In the genomic region with DNA sequence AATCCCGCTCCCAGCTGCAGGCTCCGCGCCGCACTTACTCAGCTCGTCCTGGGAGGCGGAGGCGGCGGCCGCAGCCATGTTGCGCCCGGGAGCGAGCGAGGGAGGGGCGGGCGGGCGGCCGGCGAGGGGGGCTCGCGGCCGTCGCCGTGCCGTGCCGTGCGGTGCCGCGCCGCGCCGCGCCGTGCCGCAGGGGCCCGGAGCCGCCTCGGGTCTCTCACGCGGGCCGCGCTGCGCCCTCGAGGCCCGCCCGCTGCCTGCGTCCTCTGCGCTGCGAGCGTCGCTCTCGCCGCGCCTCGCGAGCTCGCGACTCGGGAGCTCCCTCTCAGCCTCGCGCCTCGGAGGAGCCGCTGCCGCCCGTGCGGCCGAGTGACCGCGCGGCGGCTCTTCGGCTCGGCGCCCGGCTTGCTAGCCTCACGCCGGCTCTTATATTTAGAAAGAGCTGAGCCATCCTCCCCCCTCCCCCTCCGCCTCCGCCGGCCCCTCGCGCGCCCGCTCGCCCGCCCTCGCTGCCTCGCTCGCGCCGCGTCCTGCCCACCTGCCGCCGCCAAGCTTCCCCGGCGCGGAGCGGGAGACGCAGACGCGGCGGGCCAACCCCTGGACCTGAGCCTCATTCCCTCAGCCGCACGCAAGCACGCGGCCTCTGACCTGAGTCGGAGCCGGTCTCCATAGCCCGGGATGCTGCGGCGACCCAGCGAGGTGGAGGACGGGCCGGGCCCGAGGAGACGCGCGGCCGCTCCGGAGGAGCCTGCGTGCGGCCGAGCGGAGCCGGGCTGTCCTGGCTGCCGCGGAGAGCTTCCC, we compare ENCODE assay signal across 8 mouse cellular contexts. TPM values are rescaled to one million over a fixed set of nuclear protein-coding genes. Genes with fewer than 3 reads are reported as not detected.
DNase-seq lines count a peak whose midpoint lies in the region; ATAC-seq lines count a peak whose summit lies in the region.

No protein-coding gene starts in this region.

- H3K27ac ChIP-seq in intestine, embryonic 14.5 days (ENCODE audit: low read depth) = peak overlapping the region; percentile 98
- H3K27ac ChIP-seq in limb, embryonic 13.5 days = peak overlapping the region; percentile 99
- peak overlapping the region; percentile 98 for H3K27ac ChIP-seq in midbrain, embryonic 13.5 days

- H3K9me3 ChIP-seq in intestine, embryonic 14.5 days (ENCODE audit: control insufficient read depth, low read length) = no peaks in the 10 kb centered on the region
- no peaks in the 10 kb centered on the region; the same call in 1 of the 2 replicates for H3K9me3 ChIP-seq in limb, embryonic 13.5 days
- no peaks in the 10 kb centered on the region for H3K9me3 ChIP-seq in midbrain, embryonic 13.5 days

- no peaks in the 10 kb centered on the region for H3K27me3 ChIP-seq in intestine, embryonic 14.5 days (replicated peaks; ENCODE audit: control insufficient read depth, insufficient read depth, low read length)
- no peaks in the 10 kb centered on the region for H3K27me3 ChIP-seq in limb, embryonic 13.5 days
- H3K27me3 ChIP-seq in midbrain, embryonic 13.5 days = no peaks in the 10 kb centered on the region; the same call in 1 of the 2 replicates

- peak overlapping the region; percentile 65 for H3K4me2 ChIP-seq in intestine, embryonic 14.5 days (ENCODE audit: low read length)
- H3K4me2 ChIP-seq in limb, embryonic 13.5 days (replicated peaks) = peak overlapping the region; percentile 69
- H3K4me2 ChIP-seq in midbrain, embryonic 13.5 days (replicated peaks) = peak overlapping the region; percentile 77

- H3K9ac ChIP-seq in intestine, embryonic 14.5 days (ENCODE audit: low read length) = peak overlapping the region; percentile 93
- H3K9ac ChIP-seq in limb, embryonic 13.5 days = peak overlapping the region; percentile 94
- H3K9ac ChIP-seq in midbrain, embryonic 13.5 days (replicated peaks) = peak overlapping the region; percentile 94

- WGBS in intestine, embryonic 14.5 days = under 1% methylated on average over 90 of the region's 126 CpGs
- WGBS in limb, embryonic 13.5 days = under 1% methylated on average over 107 of the region's 126 CpGs
- under 1% methylated on average over 65 of the region's 126 CpGs for WGBS in midbrain, embryonic 13.5 days

- H3K4me3 ChIP-seq in intestine, embryonic 14.5 days (ENCODE audit: low read depth, low read length) = peak overlapping the region; percentile 91
- H3K4me3 ChIP-seq in limb, embryonic 13.5 days = peak overlapping the region; percentile 88
- peak overlapping the region; percentile 92 for H3K4me3 ChIP-seq in midbrain, embryonic 13.5 days (replicated peaks)

- no peaks in the 10 kb centered on the region for H3K36me3 ChIP-seq in intestine, embryonic 14.5 days (ENCODE audit: control insufficient read depth, insufficient read depth, low read length)
- no peaks in the 10 kb centered on the region for H3K36me3 ChIP-seq in limb, embryonic 13.5 days
- H3K36me3 ChIP-seq in midbrain, embryonic 13.5 days = no peaks in the 10 kb centered on the region

- peak; percentile 79 for ATAC-seq in intestine, embryonic 14.5 days (replicated peaks; ENCODE audit: low FRiP score, low TSS enrichment, low read depth)
- ATAC-seq in limb, embryonic 13.5 days (ENCODE audit: low FRiP score, low read depth) = peak; percentile 73
- peak; percentile 83 for ATAC-seq in midbrain, embryonic 13.5 days

- DNase-seq in left cerebral cortex, adult 18-20 months (ENCODE audit: low spot score in 2 of 2) = peak; percentile 43 to 61
- DNase-seq in left cerebral cortex, adult 11 months (ENCODE audit: low spot score) = no peak
- DNase-seq in embryo, embryonic 11 days = peak; percentile 84
- DNase-seq in gastrocnemius, postnatal 25 days = peak; percentile 83
- peak; percentile 90 for DNase-seq in intestine, embryonic 14.5 days (ENCODE audit: low spot score)
- DNase-seq in skeletal muscle tissue, adult 2 months (ENCODE audit: low read depth, low spot score) = peak; percentile 81

- peaks cover 9% of the 10 kb centered on the region for H3K4me1 ChIP-seq in intestine, embryonic 14.5 days (replicated peaks; ENCODE audit: control insufficient read depth, insufficient read depth, low read length)
- peaks cover 16% of the 10 kb centered on the region for H3K4me1 ChIP-seq in limb, embryonic 13.5 days
- peaks cover 19% of the 10 kb centered on the region for H3K4me1 ChIP-seq in midbrain, embryonic 13.5 days (replicated peaks)

RNA-seq across cellular contexts. Expression of a gene that starts 0.5 kb away (rescaled TPM):
- 100 to 1,000 TPM; 132 to 133 TPM for total RNA-seq in left cerebral cortex, adult 18-20 months (2021)
- total RNA-seq in gastrocnemius, postnatal 25 days (2021) = 100 to 1,000 TPM; 281 to 313 TPM
- polyA plus RNA-seq in intestine, embryonic 14.5 days (2014; fragmentation: Nextera tagmentation; extraction: Ambion mirVana) = 44.2 and 44.5 TPM in 2 replicates
- 31.6 and 33.9 TPM in 2 replicates for polyA plus RNA-seq in limb, embryonic 13.5 days (2015; fragmentation: Nextera tagmentation; extraction: Ambion mirVana)
- polyA plus RNA-seq in midbrain, embryonic 13.5 days (2015; fragmentation: Nextera tagmentation; extraction: Ambion mirVana) = 30.7 and 32.0 TPM in 2 replicates

RNA-seq across cellular contexts. Expression of a gene that starts 31.4 kb away (rescaled TPM):
- 10 to 100 TPM; 57.7 to 61.3 TPM for total RNA-seq in left cerebral cortex, adult 18-20 months (2021)
- not detected for total RNA-seq in gastrocnemius, postnatal 25 days (2021)
- 0.73 and 1.2 TPM in 2 replicates for polyA plus RNA-seq in intestine, embryonic 14.5 days (2014; fragmentation: Nextera tagmentation; extraction: Ambion mirVana)
- polyA plus RNA-seq in limb, embryonic 13.5 days (2015; fragmentation: Nextera tagmentation; extraction: Ambion mirVana) = 1.1 and 1.2 TPM in 2 replicates
- 0.77 and 0.95 TPM in 2 replicates for polyA plus RNA-seq in midbrain, embryonic 13.5 days (2015; fragmentation: Nextera tagmentation; extraction: Ambion mirVana)
